Mouse (Mus musculus) layer of hippocampus, postnatal 25 days (tissue): ENCODE data around the gene Fhit. TPM values are rescaled to one million over a fixed set of nuclear protein-coding genes. Genes with fewer than 3 reads are reported as not detected.

Source experiments
- DNase-seq, 2 experiments: peaks; one replicate each; pipeline ENCODE4 v3.0.0; 2022; ENCODE audit warnings: mixed read lengths in 2 of 2, low spot score in 1 of 2; ENCODE audit errors: extremely low spot score in 1 of 2
- total RNA-seq, 2 experiments: library from RNA; stranded (reverse); gene quantifications; 2 replicates each; pipeline ENCODE4 v1.2.3; 2021

Gene Fhit
- total RNA-seq, 2 experiments from 2014 or later: 5.0 to 5.7 TPM

- DNase-seq: no peak
These were observed 956.5 kb downstream of the Fhit start for GRCm38 (mm10) chr14:10205290-10205689.

DNA sequence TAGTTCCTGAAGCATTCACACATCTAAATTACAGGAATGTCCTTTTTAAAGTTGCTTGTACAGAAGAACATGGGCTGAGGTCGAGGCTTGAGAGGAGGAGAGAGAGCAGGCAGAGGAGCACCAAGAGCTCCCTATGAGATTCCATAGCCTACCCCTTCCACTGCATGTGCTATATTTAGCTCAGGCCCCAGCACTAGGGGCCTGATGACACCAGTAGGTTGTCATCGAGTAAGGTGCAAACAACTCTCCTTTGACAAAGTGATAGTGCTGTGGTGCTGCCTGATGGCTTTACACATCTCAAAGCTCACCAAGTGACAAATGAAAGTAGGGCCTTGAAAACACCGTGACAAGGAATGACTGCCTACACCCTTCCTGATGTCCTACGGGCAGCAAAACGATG lies 967.7 kb downstream of the Fhit start:
- no peak for DNase-seq

- DNase-seq: no peak
These were observed 990.1 kb downstream of the Fhit start for GRCm38 (mm10) chr14:10171761-10172160.

DNA sequence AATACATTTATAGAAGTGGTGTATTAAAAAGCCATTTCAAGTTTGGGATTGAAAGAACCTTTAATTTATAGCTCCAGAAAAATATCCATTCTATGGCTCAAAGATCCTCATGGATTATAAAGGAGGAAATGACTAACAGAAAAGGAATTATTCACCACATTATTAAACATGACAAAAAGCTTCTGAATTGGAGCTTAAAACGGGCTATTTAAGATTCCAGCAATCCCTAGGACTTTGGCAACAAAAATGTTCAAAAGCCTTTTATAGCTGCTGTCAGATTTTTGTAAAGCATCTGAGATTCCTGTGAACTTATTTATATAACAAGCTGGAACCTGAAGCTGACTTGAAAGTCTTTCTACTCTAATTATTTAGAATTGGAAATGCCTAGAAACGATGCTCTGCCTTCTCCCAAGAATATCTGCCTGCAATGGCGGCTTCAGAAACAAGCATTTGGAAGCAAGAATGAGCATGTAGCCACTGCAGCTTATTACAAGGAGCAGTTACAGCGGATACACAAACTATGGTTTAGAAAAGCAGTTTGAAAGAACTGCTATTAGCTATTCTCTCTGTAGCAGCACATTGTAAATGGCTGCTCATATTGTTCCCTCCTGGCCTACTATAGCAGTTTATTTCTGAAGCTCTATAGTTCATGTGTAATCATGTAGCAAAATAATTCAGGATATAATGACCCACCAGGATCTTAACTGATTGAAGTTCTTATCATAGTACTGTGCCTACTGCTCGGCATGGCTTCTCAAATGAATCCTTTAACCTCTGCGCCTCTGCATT lies 995.0 kb downstream of the Fhit start:
- DNase-seq: no peak

GRCm38 (mm10) chr14:10149872-10150271 lies 1012.0 kb downstream of the Fhit start:
- no peak for DNase-seq

DNA sequence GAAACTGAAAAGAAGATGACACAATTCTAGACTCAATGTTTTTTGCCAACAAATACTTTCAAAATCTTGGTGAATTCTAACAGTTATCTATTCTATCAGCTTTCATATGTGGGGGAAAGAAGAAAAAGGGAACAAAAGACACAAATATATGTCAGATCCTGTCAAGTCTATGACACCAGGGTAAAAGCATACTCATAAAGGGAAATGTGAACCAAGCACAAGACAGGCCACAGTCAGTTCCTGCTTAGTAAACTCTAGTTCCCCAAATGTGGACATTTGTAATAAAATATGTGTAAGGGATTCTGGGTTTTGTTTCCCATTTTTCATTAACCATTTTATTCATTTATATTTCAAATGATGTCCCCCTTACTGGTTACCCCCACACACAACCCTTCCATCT lies 1022.5 kb downstream of the Fhit start:
- no peak for DNase-seq

- no peak for DNase-seq
These were observed 1028.0 kb downstream of the Fhit start for GRCm38 (mm10) chr14:10133873-10134272.

- DNase-seq: no peak
These were observed 1032.2 kb downstream of the Fhit start for GRCm38 (mm10) chr14:10129675-10130074.

- DNase-seq: no peak
These were observed 1032.7 kb downstream of the Fhit start for GRCm38 (mm10) chr14:10129088-10129487.

GRCm38 (mm10) chr14:10126536-10126935 lies 1035.3 kb downstream of the Fhit start:
- no peak for DNase-seq

DNA sequence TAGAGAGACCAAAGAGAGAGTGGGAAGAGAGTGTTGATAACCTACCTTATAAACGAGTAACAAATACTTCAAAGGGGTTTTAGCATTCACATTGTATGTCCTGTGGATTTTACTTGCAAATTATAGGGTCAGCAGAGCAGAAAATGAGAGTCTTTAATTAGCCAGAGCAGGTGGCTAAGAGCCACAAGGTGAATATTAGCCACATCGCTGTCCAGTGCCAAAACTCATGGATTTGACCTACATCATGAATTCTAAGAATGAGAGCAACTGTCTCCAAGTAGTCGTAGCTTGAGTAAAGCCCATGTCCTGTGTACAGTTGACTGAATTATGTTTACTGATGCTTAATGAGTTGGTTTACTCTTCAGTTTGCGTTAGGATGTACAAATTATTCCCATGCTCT lies 1039.7 kb downstream of the Fhit start:
- no peak for DNase-seq

DNA sequence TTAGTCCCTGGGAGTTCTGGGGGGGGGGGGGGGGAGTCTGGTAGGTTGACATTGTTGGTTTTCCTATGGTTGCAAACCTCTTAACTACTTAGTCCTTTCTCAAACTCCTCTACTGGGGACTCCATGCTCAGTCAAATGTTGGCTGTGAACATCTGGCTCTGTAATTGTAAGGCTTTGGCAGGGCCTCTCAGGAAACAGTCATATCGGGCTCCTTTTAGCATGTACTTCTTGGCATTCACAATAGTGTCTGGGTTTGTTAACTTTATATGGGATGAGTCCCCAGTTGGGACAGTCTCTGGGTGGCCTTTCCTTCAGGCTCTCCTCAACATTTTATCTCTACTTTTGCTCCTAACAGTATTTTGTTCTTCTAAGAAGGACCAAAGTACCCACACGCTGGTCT lies 1065.6 kb downstream of the Fhit start:
- no peak for DNase-seq

DNA sequence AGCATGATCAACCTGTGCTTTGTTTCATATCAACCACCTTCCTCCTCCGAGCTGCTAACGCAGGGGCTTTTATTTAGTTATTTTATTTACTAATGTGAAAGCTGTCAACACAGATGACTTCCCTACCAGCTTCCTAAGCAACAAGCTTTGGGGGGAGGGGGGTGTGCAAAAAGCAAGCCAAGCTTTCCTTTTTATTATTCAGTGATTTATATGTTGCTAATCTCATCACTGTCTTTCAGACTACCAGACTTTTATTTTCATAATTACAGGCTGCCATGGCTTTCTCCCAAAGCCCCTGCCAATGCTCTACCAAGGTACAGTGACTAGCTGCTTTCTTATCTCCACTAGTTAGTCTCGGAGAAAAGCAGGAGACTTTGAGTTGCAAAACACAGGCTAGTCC lies 1082.8 kb downstream of the Fhit start:
- no peak for DNase-seq

- no peak for DNase-seq
These were observed 1111.9 kb downstream of the Fhit start for GRCm38 (mm10) chr14:10049947-10050346.

DNA sequence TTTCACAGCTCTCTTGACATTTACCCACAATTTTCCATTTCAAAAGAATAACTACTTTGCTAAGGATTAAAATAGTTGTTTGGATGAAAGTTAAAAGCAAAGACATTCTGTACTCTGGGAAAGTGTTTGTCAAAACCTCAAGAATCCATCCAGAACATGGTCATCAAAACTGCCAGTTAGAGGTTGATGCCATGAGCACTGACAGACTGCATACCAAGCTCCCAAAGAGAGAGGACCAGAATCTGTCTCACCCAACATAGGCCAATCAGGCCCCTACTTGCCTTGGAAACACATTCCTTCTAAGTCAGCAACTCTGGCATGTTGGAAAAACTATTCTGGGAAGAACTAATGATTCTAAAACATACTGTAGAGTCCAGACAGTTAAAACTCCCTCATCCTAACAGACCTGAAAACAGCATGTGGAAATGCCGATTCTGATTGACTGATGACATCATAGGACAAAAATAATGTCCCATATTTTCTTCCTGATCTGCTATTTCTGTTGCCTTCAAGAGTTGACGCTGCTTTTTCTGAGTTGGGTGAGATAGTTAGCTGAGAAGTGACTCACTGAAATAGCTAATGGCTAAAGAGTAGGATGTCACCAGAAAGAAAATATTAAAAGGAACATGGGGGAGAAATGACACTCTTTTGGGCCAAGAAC lies 1114.6 kb downstream of the Fhit start:
- no peak for DNase-seq

GRCm38 (mm10) chr14:10046336-10047122 lies 1115.3 kb downstream of the Fhit start:
- no peak for DNase-seq

- no peak for DNase-seq
These were observed 1123.8 kb downstream of the Fhit start for GRCm38 (mm10) chr14:10038021-10038420.

DNA sequence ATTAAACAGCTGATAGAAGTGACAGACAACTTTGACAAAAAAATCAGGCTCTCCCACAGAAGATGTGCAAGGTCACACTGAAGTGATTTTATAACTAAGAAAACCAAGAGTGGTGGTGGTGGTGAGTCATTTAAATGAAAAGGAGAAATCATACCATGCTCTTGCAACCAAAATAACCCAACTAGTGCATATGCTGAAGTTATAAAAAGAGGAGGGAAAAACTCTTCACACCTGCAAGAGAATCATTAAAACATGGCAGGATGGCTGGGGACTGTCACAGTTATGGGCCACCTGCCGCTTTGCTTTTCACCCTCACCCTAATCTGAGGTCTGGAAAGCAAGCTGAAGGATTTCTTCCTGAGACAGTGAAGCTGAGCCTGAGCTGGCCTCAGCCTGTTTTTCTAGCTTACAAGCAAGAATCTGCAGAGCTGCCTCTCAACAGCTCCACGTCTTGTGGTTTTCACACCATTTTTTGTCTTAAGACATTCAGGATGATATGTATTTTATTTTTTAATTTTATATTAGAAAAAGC lies 1125.1 kb downstream of the Fhit start:
- DNase-seq: no peak

DNA sequence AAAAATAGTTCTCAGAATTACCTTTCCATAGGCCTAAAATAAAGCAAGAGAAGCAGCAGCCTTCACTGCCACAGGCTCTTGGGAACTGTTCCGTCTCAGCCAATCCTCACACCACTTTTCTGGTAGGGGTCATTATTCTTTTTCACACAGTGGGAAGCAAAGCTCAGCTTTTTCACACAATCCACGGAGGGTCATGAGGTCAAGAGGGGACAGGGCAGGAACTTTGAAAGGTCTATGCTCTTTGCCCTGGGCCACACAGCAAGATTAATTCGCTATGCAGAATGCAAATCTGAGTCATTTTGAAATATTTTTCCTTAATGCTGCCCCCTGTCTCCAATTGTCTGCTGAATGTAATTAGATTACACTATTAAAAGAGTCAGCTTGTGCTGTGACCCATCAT lies 1126.2 kb downstream of the Fhit start:
- no peak for DNase-seq

DNA sequence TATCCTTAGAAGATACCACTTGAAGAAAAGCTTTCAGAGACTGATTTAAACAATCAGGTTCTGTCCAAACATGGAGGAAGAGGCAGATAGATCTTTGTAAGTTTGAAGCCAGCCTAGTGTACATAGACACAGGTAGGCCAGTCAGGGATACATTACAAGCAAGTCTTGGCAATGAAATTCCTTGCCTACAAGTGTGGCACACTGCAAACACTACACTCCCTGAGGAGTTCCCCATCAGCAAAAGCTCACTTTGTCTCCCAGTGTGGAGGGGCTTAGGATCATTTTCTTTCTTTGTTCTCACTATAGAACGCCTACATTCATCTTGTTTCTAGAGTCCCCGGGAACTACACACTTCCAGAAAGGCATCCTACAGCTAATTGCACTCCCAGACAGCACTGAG lies 1126.6 kb downstream of the Fhit start:
- DNase-seq: no peak

DNA sequence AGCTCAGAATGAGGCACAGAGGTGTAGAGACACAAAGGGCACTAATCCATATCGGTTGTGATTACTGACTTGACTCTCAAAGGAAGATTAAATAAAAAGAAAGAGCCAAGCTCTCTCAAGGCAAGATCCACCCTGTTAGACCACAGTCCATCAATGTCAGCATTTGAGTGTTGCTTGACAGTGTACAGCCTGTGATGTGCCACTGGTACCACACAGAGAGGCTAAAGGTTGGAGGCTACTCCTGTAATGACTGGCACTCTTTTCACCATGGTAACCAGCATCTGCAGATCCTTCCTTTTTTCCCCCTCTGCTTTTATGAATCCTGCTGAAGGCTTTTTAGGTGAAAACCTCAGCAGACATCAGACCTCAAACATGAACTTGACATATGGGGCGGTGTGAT lies 1138.5 kb downstream of the Fhit start:
- DNase-seq: no peak
